Mouse (Mus musculus) left cerebral cortex, postnatal 25 days (tissue): ENCODE measurements around the gene Wipi1. TPM values are rescaled to one million over a fixed set of nuclear protein-coding genes. Genes with fewer than 3 reads are reported as not detected.

Experiments used
- DNase-seq, 2 experiments: peaks; one replicate each; pipeline ENCODE4 v3.0.0; 2022; ENCODE audit warnings: low spot score in 2 of 2, mixed read lengths in 1 of 2
- intact Hi-C: fragments of 180-260 bp; cut with DNase I; formaldehyde crosslinking; loops from one replicate; pipeline ENCODE4 v1.15.1; 2025
- total RNA-seq, 2 experiments: library from RNA; stranded (reverse); gene quantifications; 2 replicates each; pipeline ENCODE4 v1.2.3; 2021

Gene Wipi1
- total RNA-seq, 2 experiments from 2014 or later, result 21.3 TPM

DNA sequence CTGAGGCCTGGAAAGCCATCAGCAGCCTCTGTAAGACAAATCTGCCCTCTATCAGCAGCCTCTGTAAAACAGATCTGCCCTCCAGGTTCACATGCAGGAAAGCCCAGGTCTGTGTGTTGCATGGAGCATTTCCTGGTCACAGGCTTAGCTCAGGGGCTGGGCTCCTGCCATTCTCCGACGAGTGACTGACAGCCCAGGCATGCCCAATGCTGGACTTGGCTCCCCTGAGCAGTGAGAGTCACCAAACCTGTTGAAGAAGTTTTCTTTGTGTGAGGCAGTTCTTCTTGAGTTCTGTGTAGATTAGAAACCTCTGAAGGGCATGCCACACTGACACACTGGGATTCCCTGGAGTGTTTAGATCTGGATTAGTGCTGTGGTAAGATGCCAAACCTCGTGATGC is 57.3 kb downstream of the Wipi1 start:
- intact Hi-C loops, result no loop called here
- no peak for DNase-seq

DNA sequence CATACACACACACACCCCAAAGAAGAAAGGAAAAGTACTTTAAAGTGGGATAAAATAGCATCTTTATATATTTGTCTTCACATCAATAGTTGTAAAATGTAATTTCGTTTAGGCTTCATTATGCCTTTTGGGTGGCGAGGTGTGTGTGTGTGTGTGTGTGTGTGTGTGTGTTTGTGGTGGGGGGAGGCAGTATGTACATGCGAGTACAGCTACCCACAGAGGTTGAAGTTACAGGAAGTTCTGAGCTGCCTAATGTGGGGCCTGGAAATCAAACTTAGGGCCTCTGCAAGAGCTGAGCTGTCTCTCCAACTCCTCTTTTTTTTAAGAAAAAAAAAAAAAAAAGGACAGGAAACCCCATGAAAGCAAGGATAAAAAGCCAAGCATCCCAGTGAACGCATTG is 57.8 kb downstream of the Wipi1 start:
- intact Hi-C loops, result no loop called here
- no peak for DNase-seq

DNA sequence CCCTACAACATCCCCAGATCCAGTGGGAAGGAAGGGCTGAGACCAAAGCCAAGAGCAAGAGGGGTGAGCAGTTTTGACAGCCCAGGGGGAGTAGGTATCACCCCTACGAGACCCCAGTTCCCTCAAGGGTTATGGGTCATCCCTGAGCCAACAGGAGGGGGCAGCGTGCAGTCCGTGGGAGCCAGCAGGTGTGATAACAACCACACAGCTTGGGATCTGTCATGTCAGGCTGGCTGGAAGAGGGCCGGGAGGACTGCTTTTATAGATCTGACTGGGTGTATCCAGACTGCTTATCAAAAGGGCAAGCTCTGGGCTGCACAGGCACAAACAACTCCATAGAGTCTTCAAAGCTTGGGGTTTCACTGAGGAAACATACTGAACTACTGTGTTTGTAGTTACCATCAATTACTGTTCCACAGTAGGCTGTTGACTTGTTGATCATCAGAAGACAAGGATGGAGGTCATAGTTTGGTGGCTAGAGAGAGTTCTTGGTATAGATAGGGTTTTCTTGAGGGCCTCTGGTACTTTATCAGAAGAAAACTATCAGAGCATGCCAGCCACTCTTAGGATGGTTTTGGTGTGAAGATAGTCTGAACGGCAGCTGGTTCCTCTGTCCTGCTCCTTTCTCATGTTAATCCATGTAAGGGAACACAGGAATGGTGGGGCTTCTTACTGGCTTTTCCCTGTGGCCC is 62.0 kb downstream of the Wipi1 start:
- intact Hi-C loops, result no loop called here
- DNase-seq, result no peak

DNA sequence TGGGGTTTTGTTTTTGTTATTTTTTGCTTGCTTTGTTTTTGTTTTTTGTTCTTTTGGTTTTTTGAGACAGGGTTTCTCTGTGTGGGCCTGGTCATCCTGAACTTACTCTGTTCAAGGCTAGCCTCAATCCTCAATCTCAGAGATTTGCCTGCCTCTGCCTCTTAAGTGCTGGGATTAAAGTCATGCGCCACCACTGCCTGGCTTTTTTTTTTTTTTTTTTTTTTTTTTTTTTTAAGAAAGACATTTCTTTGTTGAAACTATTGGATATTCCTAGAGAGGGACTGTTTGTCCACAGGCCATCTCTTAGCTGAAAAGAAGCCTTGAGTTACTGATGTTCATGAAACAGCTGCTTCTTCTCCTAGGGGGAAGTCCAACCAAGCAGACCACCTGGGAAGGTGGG is 64.1 kb downstream of the Wipi1 start:
- intact Hi-C loops, result no loop called here
- DNase-seq, result no peak

DNA sequence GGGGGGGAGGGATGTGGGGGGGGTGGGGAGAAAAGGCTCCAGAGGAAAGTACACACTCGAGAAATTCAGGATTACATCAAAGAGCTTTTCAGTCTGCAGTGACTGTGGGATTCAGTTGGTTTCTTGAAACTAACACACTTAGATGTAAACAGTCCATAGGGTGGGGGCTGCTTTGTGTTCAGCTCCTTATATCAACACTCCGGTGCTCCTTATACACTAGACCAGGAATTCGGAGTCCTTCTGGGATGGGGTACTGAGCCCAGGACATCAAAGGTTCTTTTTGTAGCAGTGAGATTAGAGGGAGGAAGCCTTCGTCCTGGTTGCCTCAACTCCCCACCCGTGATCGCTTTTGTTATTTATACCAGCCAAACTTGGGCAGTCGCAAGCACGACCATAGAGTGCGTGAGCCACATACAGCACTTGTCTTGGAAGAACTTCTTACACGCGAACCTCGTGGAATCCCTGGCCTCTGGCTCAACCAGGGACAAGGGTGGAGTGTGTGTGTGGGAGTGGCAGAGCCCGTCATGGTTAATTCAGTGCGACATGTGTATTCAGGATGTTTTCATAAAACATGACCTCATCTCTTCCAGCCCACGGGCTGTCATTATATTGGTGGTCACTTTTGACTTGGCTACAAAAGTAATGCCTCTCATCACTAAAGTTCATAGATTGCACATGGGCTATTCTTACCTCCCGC is 65.3 kb downstream of the Wipi1 start:
- intact Hi-C loops, result no loop called here
- DNase-seq, result no peak

DNA sequence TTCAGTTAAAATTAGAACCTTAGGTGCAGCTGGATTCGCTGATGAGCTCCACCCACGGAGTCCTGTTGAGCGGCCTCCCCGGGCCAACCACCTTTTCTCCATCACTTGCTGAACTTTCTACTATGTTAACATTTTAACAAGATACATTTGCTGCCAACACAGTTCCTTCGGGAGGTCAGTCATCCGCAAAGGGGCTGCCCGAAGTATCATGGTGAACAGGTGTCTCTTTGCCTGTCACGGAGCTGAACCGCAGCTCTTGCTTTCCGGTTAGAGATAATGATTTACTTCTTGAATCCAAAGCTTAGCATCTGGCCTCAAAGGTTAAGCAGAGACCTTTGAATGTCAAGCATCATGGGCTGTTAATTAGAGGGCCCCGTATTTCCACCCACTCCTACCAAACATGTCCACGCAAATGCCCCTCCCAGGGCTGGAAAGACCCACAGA is 66.0 kb downstream of the Wipi1 start:
- DNase-seq, result no peak
- intact Hi-C loops, result no loop called here

DNA sequence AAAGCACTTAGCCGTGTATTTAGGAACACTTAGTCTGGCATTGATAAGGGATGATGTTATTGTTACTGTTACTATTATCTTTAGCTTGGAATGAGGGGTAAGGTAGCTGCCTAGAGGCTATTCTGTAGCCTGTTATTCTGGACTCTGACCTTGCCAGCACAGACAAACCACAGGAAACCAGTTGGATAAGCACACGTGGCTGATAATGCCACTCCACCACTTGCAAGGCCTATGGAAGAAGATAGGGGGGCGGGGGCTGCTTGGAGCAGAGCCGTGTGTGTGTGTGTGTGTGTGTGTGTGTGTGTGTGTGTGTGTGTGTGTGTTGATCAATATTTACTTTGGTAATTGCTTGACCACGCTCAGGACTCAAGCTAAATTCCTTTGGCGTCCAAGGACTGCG is 66.5 kb downstream of the Wipi1 start:
- intact Hi-C loops, result no loop called here
- no peak for DNase-seq

DNA sequence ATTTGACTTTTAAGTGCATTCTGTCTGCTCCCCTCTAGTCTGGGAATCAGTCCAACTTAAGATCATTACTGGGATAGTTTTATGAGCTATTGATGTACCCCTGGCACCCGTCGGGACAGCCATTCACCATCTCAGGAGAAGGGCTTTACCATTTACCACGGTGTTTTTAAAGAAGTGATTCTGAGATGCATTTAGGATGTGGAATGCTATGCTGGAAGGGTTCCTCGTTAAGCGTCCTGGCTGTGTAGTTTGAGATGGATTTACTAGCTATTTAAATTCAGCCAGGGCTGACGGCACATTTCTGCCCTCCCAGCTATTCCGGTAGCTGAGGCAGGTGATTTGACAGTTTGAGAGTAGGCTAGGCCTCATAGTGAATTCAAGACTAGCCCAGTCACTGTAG is 67.3 kb downstream of the Wipi1 start:
- intact Hi-C loops, result no loop called here
- DNase-seq, result no peak

DNA sequence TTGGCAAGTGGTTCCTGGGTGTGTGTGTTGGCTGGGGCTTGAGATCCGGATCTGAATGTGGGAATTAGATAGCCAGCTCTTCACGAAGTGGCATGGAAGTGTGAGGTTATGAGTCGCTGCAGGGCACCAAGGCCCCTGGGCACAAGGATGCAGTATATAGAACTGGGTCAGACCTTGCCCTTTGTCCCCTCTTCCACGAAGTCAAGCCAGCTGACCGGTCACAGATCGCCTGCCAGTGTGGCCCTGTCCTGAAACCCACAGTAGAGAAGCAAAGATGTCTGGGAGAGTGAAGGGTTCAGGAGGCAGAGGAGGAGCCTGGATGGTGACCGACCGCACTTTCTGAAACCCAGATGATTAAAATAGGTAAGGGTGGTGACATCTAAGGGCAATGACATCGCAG is 68.3 kb downstream of the Wipi1 start:
- intact Hi-C loops, result no loop called here
- no peak for DNase-seq

DNA sequence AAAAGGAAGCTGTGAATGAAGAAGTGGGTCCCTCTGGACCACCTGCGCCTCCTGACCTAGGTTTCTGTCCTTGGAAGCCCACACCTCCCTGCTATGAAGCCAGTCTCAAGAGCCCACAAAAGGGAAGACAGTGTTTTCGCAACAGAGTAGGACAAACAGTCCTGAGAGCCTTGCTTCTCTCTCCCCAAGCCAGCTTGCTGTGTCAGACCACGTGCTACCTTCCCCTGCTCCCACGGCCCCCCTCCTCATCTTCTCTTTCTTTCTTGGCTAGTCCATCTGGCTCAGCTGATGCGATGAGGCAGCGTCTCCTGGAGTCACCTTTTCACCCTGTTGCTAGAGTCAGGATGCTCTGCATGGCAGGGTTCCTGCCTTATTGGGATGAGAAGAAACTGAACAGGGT is 72.5 kb downstream of the Wipi1 start:
- intact Hi-C loops, result no loop called here
- no peak for DNase-seq

DNA sequence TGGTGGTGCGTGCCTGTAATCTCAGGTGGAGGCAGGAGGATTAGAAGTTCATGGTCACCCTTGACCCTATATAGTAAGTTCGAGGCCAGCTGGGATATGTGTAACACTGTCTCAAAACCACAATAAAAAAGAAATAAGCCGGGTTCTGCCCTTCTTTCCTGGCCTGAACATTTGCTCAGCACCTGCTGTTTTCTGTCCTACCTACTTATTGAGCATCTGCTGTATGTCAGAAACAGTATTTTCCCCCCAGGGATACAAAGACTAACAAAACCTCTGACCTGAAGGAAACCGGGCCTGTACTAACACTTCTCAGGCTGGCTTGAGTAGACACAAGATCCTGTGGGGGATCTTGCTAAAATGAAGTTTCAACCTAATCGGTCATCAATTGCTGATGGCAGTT is 74.8 kb downstream of the Wipi1 start:
- intact Hi-C loops, result no loop called here
- no peak for DNase-seq

DNA sequence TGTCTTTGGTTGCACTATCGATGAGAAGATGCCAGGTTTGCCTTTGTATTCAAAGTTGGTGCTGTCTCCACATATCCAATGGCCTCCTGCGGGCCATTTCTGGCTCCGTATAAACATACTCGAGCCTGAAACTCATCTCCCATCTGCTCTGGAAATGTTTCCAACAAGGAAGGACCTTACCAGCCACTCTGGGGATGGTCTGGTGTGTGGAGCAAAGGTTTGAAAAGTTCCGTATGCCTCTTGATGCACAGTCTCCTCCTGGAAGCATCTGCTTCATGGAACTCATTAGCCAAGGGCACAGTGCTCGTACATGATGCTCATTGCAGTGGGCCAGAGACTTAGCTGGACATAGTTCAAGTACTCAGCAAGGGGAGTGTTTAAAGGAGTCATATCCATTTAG is 75.8 kb downstream of the Wipi1 start:
- intact Hi-C loops, result no loop called here
- DNase-seq, result no peak

DNA sequence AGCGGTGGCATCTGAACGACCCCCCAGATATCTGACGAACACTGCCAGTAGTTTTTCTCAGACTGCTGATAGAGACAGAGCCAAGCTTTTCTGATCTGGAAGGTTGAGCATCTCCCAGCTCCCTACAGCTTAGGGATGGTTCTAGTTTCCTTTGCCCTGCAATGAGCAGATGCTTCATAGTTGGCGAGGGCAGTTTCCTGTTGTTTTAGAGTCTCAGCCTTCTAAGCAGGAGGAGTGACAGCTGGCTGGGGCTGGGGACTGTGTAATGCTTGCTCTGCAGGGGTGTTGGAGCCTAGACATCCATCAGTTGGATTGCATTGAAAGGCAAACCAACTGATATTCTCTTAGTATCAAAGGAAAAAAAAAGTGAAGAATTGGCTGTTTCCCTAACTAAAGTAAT is 81.7 kb downstream of the Wipi1 start:
- no peak for DNase-seq
- intact Hi-C loops, result no loop called here

DNA sequence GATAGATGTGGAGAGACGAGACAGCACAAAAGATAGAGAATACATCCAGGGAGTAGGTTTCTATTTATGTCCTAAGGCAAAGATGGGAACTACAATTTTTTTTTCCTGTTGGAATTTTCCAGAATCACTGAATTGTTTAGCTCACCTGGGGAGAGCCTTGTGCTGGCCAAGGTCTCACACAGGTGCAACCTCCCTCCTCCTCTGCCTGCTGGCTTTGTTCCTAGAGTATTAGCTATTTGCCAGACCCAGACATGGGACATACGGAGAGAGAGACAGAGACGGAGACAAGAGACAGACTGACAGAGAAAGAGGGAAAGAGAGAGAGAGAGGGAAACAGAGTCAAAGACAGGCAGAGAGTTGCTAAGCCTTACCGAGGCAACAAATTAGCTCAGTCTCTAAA is 86.2 kb downstream of the Wipi1 start:
- intact Hi-C loops, result no loop called here
- no peak for DNase-seq

DNA sequence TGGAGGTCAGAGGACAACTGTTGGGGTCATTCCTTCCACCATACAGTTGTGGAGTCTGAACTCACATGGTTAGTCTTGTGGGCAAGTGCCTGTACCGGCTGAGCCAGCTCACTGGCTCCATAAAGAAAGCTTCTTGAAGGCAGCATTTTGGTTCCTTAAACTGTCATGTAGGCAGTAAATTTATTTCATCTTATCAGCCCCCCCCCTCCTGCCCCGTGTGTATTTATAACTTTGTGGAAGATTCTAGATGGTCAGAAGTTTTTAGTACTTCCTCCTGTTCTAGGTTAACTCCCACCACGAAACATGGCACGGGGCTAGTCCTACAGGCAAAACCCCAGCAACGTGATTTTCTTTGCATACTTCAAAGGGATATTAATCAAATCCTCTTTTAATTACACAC is 86.9 kb downstream of the Wipi1 start:
- DNase-seq, result no peak
- intact Hi-C loops, result no loop called here

Other genes with a start within 250 kb of the Wipi1 start
- 10 to 100 TPM; 41.9 to 47.7 TPM for gene Gna13, start 249.1 kb downstream of the Wipi1 start, total RNA-seq
- gene 9930022D16Rik, start 198.1 kb downstream of the Wipi1 start, total RNA-seq, result not detected
- 10 to 100 TPM; 48.3 to 55.4 TPM for gene Amz2, start 186.0 kb downstream of the Wipi1 start, total RNA-seq
- gene Arsg, start 138.6 kb downstream of the Wipi1 start, total RNA-seq, result 10 to 100 TPM in 1 of 2 experiments, 1 to 10 TPM in 1; 9.6 to 11.1 TPM
- 10 to 100 TPM in 1 of 2 experiments, 1 to 10 TPM in 1; 8.7 to 17.3 TPM for gene Slc16a6, start 138.4 kb downstream of the Wipi1 start, total RNA-seq
- 100 to 1,000 TPM; 561 to 584 TPM for gene Prkar1a, start 37.4 kb upstream of the Wipi1 start, total RNA-seq
- 10 to 100 TPM; 13.8 to 15.8 TPM for gene Fam20a, start 110.3 kb upstream of the Wipi1 start, total RNA-seq
- gene 1700012B07Rik, start 216.1 kb upstream of the Wipi1 start, total RNA-seq, result not detected